Mouse (Mus musculus) embryo, embryonic 9.5 days (tissue): ENCODE measurements around the gene Prm3.

Experiments
- DNase-seq: peaks from one replicate; pipeline ENCODE4 v3.0.0-alpha.2; 2017; ENCODE audit errors: extremely low spot score

Gene Prm3

DNA sequence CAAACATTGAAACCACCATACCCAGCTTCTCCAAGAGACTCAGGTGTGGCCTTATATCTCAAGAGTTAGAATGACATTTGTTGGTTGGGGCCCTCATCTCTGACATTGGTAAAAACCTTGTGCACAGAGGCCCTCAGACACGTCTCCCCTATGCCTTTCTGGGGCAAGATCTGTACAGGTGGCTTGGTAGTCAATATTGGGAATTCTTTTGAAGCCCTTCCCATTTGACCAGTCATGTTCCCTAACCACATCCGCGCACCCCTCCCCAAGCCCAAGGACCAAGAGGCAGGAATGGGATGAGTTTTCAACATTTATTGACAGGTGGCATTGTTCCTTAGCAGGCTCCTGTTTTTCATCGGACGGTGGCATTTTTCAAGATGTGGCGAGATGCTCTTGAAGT lies 5.3 kb upstream of the Prm3 start, which contains the start of gene Prm2:
Prm2 (minus strand) TSS at position 101 of the 400 bp plus-strand sequence.
- no peak for DNase-seq

DNA sequence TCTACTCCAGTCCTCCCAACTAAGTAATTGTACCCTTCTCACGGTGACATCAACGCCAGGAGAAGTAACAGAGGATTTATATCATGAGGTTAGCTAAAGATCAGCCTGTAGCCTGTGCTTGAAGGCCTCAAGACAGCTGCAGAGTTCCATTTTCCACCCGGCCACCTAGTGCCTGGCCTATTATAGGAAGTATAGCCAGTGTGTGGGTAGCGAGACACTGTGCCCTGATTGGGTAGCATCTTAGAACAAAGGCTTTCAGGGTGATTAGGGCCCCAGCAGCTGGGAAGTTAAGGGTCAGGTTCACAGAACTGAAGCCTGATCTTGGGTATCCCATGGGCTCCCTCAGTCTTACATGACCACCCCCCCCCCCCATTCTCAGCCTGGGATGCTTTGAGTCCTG lies 1.8 kb downstream of the Prm3 start:
- DNase-seq, result no peak

DNA sequence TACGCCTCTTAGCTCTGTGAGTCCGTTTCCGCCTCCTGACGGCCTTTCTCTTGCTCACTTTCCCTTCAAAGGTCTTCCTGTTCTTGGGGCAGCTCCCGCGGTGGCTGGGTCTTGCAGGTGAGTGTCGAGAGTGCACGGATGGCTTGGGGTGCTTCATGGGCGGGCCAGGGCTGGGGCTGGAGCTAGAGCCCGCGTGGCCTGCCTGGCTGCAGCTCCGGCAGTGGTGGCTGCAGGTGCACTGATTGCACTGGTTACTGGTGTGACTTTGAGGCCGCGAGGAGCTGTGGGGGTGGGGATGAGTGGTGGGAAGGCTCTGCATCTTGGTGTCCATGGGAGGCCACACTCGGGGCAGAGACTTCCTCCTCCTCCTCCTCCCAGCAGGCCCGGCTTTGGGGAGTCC lies 2.4 kb downstream of the Prm3 start, which contains the start of gene Tnp2:
Tnp2 (minus strand) TSS at position 390 of the 400 bp plus-strand sequence.
- DNase-seq, result no peak

DNA sequence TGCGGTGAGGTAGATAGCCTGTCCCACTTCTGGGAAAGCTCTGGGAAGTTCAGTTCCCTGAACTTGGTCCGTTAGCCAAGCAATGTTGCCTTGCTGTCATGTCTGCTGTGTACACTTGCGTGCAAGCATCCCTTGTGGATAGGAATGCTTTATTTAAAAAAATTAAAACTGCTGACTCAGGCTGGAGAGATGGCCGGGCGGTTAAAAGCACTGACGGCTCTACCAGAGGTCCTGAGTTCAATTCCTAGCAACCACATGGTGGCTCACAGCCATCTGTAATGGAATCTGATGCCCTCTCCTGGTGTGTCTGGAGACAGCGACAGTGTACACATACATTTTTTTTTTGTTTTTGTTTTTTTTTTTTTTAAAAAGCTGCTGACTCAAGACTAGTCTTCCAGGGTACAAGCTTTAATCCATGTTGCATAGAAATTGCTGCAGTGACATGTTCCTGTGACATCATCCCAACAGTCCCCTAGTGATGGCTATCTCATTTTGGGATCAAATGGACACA lies 3.1 kb downstream of the Prm3 start:
- no peak for DNase-seq

DNA sequence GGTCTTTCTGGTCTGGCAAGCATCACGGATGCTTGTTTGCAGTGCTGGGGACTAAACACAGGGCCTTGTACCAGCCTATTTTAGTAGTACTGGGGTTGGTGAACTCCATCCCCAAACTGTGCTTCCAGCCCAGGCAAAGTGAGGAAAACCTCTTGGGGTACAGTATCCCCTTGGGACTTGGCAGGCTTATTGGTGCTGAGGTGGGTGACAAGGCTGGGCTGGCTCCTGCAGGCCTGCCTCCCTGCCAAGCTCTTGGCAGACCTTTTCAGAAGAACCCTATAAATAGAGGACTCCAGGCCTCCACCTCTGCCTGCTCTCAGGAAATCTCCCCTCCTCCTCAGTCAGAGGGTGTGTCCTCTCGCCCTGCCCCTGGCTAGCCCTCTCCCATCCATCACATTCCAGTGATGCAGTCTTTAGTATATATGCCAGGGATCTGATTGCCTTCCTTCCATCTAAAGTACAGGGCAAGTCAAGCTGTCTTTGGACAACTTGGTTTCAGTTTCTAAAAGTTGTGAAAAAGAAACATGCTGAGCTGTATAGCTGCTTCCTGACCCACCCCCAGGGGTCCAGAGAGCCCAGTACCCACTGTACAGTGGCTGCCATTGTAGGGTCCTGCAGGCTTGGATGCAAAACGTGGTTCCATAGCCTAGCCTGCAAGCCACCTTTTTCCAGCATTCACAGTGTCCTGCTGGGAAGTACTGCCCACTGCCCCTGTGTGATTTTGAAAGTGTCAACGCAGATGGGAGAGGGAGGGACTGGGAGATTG lies 3.7 kb downstream of the Prm3 start:
- DNase-seq, result no peak

DNA sequence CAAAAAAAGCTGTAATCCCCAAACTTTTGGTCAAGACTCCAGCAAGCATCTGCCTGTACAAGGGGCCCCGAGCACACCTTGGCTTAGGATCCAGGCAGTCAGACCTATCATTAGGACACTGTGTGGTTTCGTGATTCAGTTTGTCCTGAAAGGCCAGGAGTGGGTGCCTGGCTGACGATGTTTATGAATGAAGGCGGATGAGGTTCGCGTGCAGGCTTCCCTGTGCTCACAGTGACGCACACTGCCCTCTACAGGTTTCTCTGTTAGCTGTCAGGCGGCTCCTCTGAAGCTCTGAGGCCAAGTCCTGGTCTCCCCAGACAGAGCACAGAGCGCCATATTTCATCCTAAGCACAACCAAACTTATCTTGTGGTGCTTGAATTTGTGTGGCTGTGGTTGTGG lies 4.4 kb downstream of the Prm3 start:
- DNase-seq, result peak; percentile 85

DNA sequence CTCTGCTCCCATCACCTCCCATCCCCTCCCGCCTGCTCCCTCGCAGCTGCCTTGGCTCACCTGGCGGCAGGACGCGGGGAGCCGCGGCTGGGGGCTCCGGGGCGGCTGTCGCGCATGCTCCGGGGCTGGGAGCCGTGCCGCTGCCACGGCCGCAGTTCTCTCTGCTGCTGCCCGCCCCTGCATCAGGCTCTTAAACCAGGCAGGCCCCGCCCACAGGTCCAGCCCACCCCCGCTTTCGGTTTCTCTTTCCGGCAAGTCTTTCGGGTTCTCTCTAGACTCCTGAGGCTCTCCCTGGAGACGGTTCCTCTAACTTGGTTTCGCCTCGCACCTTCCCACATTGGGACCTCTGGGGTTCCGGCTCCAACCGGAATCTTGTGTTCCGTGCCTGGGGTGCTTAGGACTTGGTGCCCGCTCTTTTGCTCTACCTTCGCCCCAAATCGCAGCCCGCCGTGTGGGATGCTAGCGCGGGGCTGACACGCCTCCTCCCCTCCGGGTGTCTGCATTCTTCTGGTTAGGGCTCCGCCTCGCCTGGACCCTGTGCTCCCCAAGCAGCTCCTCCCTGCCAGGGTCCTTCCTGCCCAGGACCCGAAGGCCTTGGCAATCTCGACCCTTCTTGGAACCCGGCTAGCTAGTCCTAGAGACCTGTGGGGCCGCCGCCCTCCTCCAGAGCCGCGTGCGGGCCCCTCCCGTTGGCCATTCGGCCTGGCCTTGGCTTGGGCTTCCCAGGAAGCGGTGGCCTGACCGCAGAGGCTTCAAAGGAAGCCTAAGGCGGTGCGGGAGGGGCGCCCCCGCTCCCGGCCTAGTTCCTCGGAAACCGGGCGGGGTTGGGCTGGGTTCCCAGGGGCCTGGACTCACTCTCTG lies 5.1 kb downstream of the Prm3 start, which contains the start of gene Socs1:
Socs1 (minus strand) TSS at position 166 of the 861 bp plus-strand sequence.
- DNase-seq, result peak; percentile 93

DNA sequence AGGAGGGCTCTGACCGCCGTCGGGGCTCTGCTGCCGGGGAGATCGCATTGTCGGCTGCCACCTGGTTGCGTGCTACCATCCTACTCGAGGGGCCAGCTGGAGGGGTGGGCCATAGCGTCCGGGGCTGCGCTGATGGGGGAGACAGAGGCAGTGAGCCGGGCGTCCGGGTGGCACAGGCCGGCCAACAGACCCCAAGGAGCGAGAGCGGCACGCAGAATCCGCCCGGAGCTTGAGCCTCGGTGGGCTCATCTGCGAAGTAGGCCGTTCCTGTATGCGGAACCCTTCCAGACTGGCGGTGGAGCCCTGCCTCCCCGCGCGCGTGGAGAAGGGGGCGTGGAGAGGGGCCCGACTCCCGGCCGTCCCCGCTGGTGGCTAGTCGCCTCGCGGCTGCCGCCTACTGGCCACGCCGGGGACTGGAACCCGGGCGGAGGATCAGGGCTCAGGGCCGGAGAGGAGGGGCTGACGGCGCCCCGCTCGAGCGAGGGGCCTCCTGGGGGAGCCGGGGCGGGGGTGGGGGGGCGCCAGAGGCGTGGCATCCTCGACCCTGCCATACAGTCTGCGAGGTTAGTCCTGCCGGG lies 5.8 kb downstream of the Prm3 start:
- DNase-seq, result peak; percentile 97

DNA sequence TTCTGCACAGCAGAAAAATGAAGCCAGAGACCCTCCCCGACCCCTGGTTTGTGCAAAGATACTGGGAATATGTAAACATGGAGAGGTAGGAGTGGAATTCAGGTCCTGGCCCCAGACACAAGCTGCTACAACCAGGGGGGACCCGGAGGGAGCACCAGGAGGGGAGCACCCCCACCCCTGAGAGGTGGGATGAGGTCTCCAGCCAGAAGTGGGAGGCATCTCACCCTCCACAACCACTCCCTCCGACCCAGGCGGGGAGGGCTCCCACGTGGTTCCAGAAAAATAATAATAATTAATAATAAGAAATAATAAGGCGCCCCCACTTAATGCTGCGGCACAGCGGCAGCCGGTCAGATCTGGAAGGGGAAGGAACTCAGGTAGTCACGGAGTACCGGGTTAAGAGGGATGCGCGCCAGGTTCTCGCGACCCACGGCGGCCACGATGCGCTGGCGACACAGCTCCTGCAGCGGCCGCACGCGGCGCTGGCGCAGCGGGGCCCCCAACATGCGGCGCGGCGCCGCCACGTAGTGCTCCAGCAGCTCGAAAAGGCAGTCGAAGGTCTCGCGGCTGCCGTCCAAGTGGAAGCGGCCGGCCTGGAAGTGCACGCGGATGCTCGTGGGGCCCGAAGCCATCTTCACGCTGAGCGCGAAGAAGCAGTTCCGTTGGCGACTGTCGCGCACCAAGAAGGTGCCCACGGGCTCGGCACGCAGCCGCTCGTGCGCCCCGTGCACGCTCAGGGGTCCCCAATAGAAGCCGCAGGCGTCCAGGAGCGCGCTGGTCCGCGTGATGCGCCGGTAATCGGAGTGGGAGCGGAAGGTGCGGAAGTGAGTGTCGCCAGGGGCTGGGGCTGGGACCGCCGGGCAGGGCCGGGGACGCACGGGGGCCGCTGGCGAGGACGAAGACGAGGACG lies 6.6 kb downstream of the Prm3 start:
- no peak for DNase-seq

DNA sequence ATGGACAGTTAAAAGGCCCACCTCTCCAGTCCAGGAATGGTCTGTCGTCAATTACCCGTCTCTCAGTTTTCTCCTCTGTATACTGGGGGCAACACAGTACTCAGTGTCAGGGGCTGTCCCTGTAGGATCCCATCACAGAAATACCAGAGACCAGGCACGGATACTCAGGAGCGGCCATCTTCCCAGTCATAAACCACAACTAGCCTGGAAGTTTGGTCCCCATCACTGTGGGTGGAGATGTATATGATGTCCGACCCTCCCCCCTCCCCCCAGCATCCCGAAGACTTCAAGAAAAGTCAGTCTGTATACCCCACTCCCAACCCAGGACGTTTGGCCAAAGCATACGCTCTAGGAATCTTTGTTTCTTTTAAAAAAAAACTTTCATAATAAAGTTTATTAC lies 7.3 kb downstream of the Prm3 start:
- DNase-seq, result no peak

DNA sequence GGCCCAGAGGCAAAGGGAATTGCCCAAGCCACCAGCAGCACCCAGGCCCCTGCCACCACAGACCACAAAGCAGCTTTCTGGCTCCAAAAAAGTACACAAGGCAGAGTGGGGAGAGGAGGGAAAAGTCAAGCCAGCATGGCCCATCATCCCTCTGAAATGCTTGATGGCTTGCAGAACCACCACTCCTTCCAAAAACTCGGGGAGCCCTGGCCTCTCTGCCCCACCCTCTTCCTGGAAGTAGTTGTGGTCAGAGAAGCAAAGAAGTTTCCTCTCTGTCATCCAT lies 7.6 kb downstream of the Prm3 start:
- no peak for DNase-seq

DNA sequence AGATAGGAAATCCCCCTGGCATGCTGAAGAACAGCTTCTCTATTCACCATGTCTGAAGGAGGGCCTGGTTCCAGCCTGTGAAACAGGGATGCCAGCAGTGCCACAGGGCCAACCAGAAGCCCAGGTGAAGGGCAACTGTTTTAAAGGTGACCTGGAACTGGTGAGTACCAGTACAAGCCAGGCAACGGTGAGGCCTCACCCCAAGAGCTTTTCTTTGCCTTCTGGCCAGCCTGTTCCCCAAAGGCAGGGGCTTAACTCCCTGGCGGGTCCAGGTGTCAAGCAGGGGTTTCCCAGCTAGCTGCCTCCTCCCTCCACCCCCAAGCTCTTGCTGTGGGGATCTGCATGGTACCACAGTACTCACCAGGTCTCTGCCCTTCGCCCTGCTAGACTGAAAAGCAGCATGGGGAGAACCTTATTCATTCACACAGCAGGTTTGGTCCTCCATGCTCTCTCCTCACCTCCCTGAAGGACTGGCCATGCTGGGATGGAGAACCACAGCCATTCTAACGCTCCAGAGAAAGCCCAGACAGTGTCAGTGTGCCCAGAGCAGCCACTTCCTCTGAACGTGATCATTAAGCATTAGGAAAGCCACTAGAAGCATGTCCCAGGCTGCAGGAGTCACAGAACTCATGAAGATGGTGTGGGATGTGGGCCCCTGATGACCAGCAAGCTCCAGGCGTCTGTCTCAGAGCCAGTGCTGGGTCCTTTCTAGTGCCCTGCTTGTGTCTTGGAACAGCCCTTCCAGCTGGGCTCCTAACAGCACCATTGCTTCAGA lies 8.2 kb downstream of the Prm3 start:
- DNase-seq, result no peak

DNA sequence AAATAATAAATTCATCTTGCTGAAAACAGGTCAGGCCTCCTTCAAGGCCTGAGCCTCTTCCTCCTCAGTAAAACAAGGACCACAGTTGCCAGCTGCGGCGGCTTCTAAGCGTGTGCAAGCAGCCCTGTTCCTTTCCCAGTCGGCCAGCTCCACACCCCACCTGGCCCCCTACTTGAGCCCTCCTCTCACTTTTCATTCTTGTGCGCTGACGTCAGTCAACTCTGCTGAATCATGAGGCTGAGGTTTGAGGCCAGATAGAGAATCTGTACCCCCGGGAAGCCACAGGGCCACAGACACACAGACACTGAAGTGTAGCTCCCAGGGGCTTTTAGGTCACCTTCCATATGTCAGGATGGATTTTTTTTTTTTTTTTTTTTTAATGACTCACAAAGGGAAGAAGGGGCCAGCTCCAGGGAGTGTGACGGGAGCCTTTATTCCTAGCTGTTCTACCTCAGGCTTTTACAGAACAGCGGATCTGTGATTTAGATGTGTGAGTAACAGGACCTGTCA lies 8.8 kb downstream of the Prm3 start:
- no peak for DNase-seq

DNA sequence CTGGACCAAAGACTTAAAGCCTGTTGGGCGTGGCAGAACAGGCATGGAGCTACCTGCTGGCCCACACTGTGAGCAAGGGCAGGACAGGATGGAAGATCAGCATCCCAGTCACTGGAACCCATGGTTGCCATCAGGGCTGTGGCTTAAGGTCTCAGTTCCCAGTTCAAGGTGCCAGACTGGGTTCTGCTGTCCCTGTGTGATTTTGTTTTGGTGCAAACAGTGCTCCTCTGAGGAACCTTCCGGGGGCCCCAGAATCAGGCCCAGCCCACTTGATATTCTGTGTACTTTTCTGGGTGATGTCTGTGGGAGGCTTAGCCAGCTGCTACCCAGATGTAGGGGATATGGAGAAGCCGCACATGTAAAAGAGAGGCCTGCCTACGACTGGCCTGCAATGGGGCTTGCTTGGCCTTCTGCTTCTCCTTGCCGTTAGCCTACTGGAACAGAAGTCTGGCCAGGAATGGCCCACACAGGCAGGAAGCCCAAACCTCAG lies 10.0 kb downstream of the Prm3 start:
- DNase-seq, result no peak

DNA sequence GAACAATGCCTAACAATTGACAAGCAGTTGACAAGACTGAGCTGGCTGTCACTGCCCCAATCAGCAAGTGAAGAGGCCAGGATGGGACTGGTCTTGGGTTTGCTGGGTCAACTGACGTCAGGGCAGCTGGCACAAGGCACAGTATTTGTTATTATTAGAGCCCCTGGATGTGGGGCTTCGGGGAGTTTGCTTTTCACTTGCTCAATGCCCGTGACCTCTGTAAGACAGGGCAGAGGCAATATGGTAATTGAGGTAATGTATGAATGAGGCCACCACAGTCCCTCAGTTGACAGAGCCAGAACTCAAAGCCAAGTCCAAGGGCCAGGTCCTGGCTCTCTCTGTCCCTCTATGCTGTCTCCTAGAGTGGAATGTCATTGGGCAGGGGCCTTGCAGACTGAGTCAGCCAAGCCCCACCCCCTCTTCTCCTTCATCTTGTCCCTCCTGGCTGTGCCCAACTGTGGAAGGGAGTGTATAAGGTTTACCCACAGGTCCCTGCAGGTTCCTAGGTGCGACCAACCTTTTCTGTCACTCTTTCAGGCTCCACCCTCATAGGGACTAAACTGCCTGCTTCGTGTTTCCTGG lies 13.0 kb downstream of the Prm3 start:
- no peak for DNase-seq

DNA sequence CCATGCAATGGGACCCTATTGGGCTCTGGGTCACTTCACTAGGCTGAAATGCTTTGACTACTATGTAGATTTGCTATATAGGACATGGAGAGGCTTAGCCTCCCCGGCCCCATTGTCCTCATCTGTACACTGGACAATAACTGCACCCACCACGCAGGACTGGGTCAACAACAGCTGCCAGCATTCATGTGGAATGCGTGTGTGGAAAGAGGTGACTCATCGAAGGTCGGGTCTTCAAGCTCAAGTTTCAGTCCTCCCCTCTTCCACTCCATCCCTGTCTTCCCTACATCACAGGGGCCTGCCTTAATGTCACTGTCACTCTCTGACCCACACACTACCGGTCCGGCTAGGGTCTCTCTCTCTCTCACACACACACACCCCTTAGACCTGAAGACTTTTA lies 14.4 kb downstream of the Prm3 start:
- no peak for DNase-seq

DNA sequence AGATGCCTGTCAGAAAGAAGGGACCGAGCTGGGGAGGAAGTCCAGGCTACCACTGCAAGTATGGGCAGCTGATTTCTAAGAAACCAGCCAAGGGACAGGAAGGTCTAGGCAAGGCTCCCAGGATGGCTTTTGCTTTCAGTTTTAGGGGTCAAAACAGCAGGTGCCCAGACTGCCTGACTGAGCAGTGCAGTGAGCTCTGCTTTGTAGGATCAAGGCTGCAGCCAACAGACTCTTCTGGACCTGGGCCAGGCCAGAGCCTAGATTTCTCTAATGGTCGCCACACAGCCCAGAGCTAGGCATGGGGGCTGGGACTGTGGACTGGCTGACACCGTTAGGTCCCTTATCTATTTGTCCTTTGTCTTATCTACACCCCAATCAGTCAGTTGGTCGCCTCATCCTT lies 16.0 kb downstream of the Prm3 start:
- DNase-seq, result no peak

DNA sequence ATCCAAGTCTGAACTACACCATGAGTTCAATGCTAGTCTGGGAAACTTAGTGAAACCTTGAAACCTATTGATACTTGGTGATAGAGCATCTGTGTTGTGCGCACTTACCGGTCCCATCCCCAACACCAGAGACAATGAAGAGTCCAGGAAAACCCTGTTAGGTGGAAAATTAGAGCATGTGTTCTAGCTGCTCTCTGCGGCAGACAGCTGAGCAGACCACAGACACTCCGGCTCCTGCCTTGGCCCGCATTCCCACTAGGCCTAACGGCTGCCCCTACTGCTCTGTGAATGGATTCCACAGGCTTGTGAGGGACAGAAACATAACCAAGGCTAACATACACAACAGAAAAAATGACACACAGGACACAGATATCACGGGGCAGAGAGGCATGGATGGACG lies 17.2 kb downstream of the Prm3 start:
- no peak for DNase-seq

DNA sequence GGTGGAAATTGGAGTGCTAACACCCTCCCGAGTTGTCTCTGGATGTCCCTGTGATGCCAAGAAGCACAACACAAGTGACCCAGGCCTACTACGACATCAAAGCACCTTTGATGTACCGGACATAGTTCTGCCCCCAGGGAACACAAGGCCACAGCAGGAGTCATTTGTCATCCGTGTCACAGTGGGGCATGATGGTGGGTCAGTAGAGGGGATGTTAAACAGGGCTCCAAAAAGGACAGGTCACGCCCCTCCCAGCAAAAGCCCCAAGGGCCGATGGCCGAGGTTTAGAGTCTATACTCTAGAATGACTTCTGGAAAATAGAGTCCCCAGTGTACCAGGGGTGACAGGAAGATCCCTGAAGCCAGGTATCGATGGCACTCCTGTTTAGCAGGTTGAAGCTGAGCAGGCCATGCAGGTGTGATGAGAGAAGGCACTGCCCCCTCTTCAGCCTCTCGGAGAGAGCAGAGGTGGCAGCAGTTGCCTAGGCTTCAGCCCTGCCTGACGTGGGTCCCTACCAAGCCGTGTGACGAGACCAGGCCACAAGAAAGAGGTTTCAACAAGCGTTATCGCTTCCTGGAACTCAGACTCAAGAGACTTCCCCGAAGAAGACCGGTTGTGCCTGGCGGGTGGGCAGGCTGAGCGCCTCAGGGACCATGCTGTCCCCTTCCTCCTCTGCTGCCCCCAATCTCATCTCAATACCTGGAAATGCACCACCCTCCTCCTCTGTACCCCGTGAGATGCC lies 18.8 kb downstream of the Prm3 start:
- DNase-seq, result no peak
